Mouse (Mus musculus) embryonic facial prominence, embryonic 12.5 days (tissue): Measurements from ENCODE around the gene Rnf220. TPM values are rescaled to one million over a fixed set of nuclear protein-coding genes. Genes with fewer than 3 reads are reported as not detected.

Experiments
- ATAC-seq: fragments of 200-750 bp; cut with Nextera tagmentation; 2 replicates; pipeline ENCODE4 v1.8.0; 2017; ENCODE audit not compliant: insufficient number of reproducible peaks, insufficient read depth, low FRiP score, low TSS enrichment
- H3K27ac ChIP-seq: fragments of 300-500 bp; sonication (generic); 2 replicates; pipeline ENCODE4 v1.5.1; 2016; ENCODE audit warnings: mild to moderate bottlenecking
- H3K27me3 ChIP-seq: fragments of 300-500 bp; sonication (generic); 2 replicates; pipeline ENCODE4 v1.6.1; 2016; ENCODE audit warnings: mild to moderate bottlenecking, moderate library complexity
- H3K36me3 ChIP-seq: fragments of 300-500 bp; sonication (generic); 2 replicates; pipeline ENCODE4 v1.6.1; 2016; ENCODE audit warnings: mild to moderate bottlenecking
- H3K4me1 ChIP-seq: fragments of 300-500 bp; sonication (generic); 2 replicates; pipeline ENCODE4 v1.6.1; 2016
- H3K4me2 ChIP-seq: fragments of 300-500 bp; sonication (generic); replicated peaks from 2 replicates; pipeline ENCODE4 v1.6.1; 2016; ENCODE audit warnings: mild to moderate bottlenecking, moderate library complexity
- H3K4me3 ChIP-seq: fragments of 300-500 bp; sonication (generic); 2 replicates; pipeline ENCODE4 v1.5.1; 2016; ENCODE audit warnings: mild to moderate bottlenecking
- H3K9ac ChIP-seq: fragments of 300-500 bp; sonication (generic); 2 replicates; pipeline ENCODE4 v1.6.1; 2016; ENCODE audit warnings: mild to moderate bottlenecking, moderate library complexity
- H3K9me3 ChIP-seq: fragments of 300-500 bp; sonication (generic); 2 replicates; pipeline ENCODE4 v1.6.1; 2016; ENCODE audit warnings: mild to moderate bottlenecking, moderate library complexity
- WGBS: fragments of 180-500 bp; shearing (Covaris S2); methylation state at CpG from one replicate; pipeline ENCODE4 v1.1.7; 2016; 5-methylcytosine and 5-hydroxymethylcytosine counted together
- polyA plus RNA-seq: library from polyadenylated mRNA; unstranded; fragments of >200 nt; fragmentation: Nextera tagmentation; extraction: Ambion mirVana; gene quantifications from 2 replicates; pipeline ENCODE4 v1.2.1, GENCODE M21; 2016

Rnf220 gene
- polyA plus RNA-seq, 1 experiment from 2014 or later = 107 TPM

- H3K27me3 ChIP-seq = peaks cover 57% of the 10 kb centered on the region
- WGBS = 37% methylated on average over 13 of the region's 13 CpGs
- H3K9me3 ChIP-seq = no peaks in the 10 kb centered on the region
- H3K4me3 ChIP-seq = peak overlapping the region; percentile 50
- H3K4me1 ChIP-seq = no peaks in the 10 kb centered on the region; the same call in 1 of the 2 replicates
- no peak overlapping the region for H3K27ac ChIP-seq
- 0 out of 2 replicates have a peak overlapping the region, but pooled peaks have one; percentile 28 for H3K9ac ChIP-seq
- H3K36me3 ChIP-seq = no peaks in the 10 kb centered on the region
- H3K4me2 ChIP-seq = peak overlapping the region; percentile 96
- peak; percentile 58 for ATAC-seq
These were observed 11.6 kb downstream of the Rnf220 start for GRCm38 (mm10) chr4:117485045-117485780.

- Histone ChIP-seq H3K9ac (peak overlapping the region; percentile 28), H3K9me3 (no peaks in the 10 kb centered on the region), H3K36me3 (no peaks in the 10 kb centered on the region), H3K4me1 (no peaks in the 10 kb centered on the region; the same call in 1 of the 2 replicates), H3K27ac (0 out of 2 replicates have a peak overlapping the region, but pooled peaks have one; percentile 9), H3K27me3 (peaks cover 49% of the 10 kb centered on the region), H3K4me3 (peak overlapping the region; percentile 50), H3K4me2 (peak overlapping the region; percentile 96)
- ATAC-seq = peak; percentile 80
- under 1% methylated on average over 69 of the region's 69 CpGs for WGBS
These were observed 12.4 kb downstream of the Rnf220 start for GRCm38 (mm10) chr4:117484256-117485044.

- no peak overlapping the region for H3K27ac ChIP-seq
- ATAC-seq = no peak
- H3K27me3 ChIP-seq = peaks cover 46% of the 10 kb centered on the region
- no peaks in the 10 kb centered on the region for H3K36me3 ChIP-seq
- peak overlapping the region; percentile 96 for H3K4me2 ChIP-seq
- H3K9me3 ChIP-seq = no peaks in the 10 kb centered on the region
- no peaks in the 10 kb centered on the region; the same call in 1 of the 2 replicates for H3K4me1 ChIP-seq
- under 1% methylated on average over 15 of the region's 15 CpGs for WGBS
- no peak overlapping the region for H3K9ac ChIP-seq
- peak overlapping the region; percentile 50 for H3K4me3 ChIP-seq
These were observed 13.0 kb downstream of the Rnf220 start for GRCm38 (mm10) chr4:117483931-117484255.

DNA sequence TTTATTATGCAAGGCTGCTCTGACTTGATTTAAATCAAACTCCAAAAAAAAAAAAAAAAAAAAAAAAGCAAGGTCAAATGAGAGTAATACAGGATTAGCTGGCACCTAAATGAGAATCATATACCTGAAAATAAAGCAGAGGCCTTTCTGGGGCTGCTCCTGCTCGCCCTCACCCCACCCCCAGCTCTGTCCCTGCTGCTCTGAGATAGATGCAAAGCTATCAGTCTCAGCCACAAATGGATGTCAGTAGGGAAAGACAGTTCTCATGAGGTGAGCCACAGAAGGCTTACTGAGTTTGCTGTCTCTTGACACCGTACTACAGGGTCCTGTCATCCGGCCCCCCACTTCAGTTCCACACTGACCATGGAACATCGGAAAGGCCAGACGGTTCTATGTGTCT is 14.7 kb downstream of the Rnf220 start:
- Histone ChIP-seq H3K36me3 (no peaks in the 10 kb centered on the region), H3K9me3 (no peaks in the 10 kb centered on the region), H3K4me3 (no peak overlapping the region), H3K4me2 (no peak overlapping the region), H3K27ac (no peak overlapping the region), H3K27me3 (peaks cover 30% of the 10 kb centered on the region), H3K9ac (no peak overlapping the region), H3K4me1 (peaks cover 6% of the 10 kb centered on the region; the same call in 1 of the 2 replicates)
- ATAC-seq = no peak
- 78% methylated on average over 5 of the region's 5 CpGs for WGBS

DNA sequence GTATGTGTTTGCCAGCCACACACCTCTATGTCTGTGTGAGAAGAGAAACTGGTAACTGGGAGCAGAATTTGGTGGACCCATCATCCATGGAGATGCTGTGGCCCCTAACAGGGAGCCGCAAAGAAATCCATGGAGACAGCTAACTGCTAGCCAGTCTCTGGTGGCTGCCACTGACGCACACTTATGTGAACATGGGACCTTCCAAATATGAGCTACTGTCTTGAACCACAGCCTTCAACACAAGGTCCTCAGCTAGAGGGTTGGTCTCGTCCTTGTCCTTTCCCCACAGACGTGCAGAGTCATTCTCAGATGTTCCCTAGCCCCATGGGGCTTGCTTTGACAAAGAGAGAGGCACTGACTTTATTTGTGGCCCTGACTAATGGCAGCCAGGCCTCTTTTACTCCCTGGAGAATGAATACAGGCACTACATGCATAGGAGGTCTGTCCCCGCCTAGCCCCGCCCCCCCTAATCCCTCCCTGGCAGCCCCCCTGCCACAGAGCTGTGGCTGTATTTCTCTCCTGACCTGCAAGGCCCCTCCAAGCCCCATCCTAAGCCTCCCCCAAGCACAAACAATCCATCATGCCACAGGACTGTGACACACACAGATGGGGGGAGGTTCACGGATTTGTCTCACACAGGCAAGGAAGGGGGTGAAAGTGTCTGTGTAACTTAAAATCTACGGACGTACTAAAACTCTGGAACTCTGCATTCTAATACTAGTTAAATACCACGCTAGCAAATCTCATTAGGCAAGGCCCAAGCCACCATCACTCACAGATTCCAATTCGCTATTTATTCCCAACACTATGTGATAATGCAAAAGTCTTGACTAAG is 16.0 kb downstream of the Rnf220 start:
- Histone ChIP-seq H3K9me3 (no peaks in the 10 kb centered on the region), H3K36me3 (no peaks in the 10 kb centered on the region), H3K4me3 (no peak overlapping the region), H3K4me1 (peaks cover 6% of the 10 kb centered on the region; the same call in 1 of the 2 replicates), H3K9ac (no peak overlapping the region), H3K4me2 (no peak overlapping the region), H3K27me3 (peaks cover 20% of the 10 kb centered on the region), H3K27ac (no peak overlapping the region)
- WGBS = 41% methylated on average over 11 of the region's 11 CpGs
- ATAC-seq = no peak

DNA sequence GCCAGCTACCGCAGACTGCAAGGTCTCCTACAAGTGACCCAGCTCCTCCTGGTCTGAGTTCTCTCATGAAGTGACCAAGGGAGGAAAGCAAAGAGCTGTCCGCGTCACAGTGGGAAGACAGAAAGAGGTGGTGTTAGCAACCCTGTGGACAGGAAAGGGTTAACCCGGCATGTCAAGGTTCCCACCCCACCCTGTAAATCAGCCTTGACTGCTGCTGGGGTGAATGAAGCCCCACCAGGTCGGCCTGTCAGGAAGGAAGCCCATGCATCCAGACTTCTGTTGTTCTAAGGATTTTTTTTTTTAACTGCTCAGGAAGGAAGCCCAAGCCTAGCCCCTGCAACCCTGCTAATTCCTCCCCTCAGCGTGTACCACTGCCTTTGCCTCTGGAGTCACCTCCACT is 16.9 kb downstream of the Rnf220 start:
- Histone ChIP-seq H3K9me3 (no peaks in the 10 kb centered on the region), H3K27ac (no peak overlapping the region), H3K4me2 (no peak overlapping the region), H3K36me3 (no peaks in the 10 kb centered on the region), H3K9ac (no peak overlapping the region), H3K4me1 (peaks cover 6% of the 10 kb centered on the region; the same call in 1 of the 2 replicates), H3K4me3 (no peak overlapping the region), H3K27me3 (peaks cover 11% of the 10 kb centered on the region)
- WGBS = 35% methylated on average over 6 of the region's 6 CpGs
- no peak for ATAC-seq

GRCm38 (mm10) chr4:117478101-117478673 is 18.7 kb downstream of the Rnf220 start:
- H3K27ac ChIP-seq = no peak overlapping the region
- no peak for ATAC-seq
- no peak overlapping the region for H3K4me3 ChIP-seq
- peaks cover 5% of the 10 kb centered on the region for H3K27me3 ChIP-seq
- H3K4me2 ChIP-seq = no peak overlapping the region
- H3K9me3 ChIP-seq = no peaks in the 10 kb centered on the region
- no peak overlapping the region for H3K9ac ChIP-seq
- H3K4me1 ChIP-seq = peaks cover 6% of the 10 kb centered on the region; the same call in 1 of the 2 replicates
- 66% methylated on average over 15 of the region's 15 CpGs for WGBS
- H3K36me3 ChIP-seq = no peaks in the 10 kb centered on the region

DNA sequence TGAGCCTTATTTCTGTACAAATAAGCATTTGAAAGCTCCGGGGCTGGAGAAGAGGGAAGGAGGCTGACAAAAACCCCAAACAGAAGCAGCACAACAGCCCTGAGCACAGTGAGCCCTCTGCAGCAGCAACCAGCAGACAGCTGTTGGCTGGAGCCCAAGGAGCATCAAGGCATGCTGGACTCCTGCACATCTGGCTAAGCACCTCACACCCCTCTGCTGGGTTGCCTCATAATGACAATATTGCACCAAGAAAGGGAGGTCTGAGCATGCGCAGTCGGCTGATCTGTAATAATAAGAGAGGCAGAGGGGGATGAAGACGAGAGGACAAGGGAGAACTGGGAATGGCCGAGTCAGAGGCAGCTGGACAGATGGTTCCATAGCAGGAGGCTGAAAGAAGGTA is 19.5 kb downstream of the Rnf220 start:
- H3K36me3 ChIP-seq = no peaks in the 10 kb centered on the region
- peaks cover 6% of the 10 kb centered on the region; the same call in 1 of the 2 replicates for H3K4me1 ChIP-seq
- H3K27ac ChIP-seq = no peak overlapping the region
- no peak overlapping the region for H3K9ac ChIP-seq
- no peak overlapping the region for H3K4me2 ChIP-seq
- no peak overlapping the region for H3K4me3 ChIP-seq
- H3K9me3 ChIP-seq = no peaks in the 10 kb centered on the region
- ATAC-seq = 0 out of 2 replicates have a peak, but pooled peaks have one; percentile 54
- 65% methylated on average over 5 of the region's 5 CpGs for WGBS
- H3K27me3 ChIP-seq = peaks cover 5% of the 10 kb centered on the region; the same call in 1 of the 2 replicates

DNA sequence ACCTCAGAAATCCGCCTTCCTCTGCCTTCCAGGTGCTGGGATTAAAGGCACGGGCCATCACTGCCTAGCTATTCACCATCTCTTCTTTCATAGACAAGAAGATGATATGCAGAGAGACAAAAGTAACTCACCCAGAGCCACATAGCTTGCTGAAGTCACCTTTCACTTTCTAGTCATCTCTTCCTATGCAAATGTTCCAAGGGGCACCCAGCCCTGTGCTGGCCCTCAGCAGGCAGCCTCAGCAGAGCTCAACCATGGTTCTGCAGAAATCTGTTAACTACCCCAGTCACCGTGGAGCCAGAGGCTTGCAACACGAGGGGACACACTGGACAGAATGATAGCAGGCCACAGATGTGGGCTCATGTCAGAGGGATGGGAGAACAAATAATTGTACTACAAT is 20.1 kb downstream of the Rnf220 start:
- ATAC-seq = no peak
- WGBS = 60% methylated on average over 4 of the region's 4 CpGs
- Histone ChIP-seq H3K4me2 (no peak overlapping the region), H3K27me3 (peaks cover 5% of the 10 kb centered on the region; the same call in 1 of the 2 replicates), H3K27ac (no peak overlapping the region), H3K9ac (no peak overlapping the region), H3K36me3 (no peaks in the 10 kb centered on the region), H3K4me1 (peaks cover 6% of the 10 kb centered on the region; the same call in 1 of the 2 replicates), H3K4me3 (no peak overlapping the region), H3K9me3 (no peaks in the 10 kb centered on the region)

- Histone ChIP-seq H3K9ac (no peak overlapping the region), H3K36me3 (no peaks in the 10 kb centered on the region), H3K27ac (no peak overlapping the region), H3K4me2 (no peak overlapping the region), H3K27me3 (peaks cover 5% of the 10 kb centered on the region; the same call in 1 of the 2 replicates), H3K4me3 (no peak overlapping the region), H3K9me3 (no peaks in the 10 kb centered on the region), H3K4me1 (peaks cover 6% of the 10 kb centered on the region; the same call in 1 of the 2 replicates)
- ATAC-seq = no peak
These were observed 20.5 kb downstream of the Rnf220 start for GRCm38 (mm10) chr4:117476355-117476754.

GRCm38 (mm10) chr4:117473985-117474354 is 22.9 kb downstream of the Rnf220 start:
- no peaks in the 10 kb centered on the region for H3K9me3 ChIP-seq
- ATAC-seq = no peak
- no peak overlapping the region for H3K27ac ChIP-seq
- H3K4me3 ChIP-seq = no peak overlapping the region
- peaks cover 6% of the 10 kb centered on the region; the same call in 1 of the 2 replicates for H3K4me1 ChIP-seq
- H3K9ac ChIP-seq = no peak overlapping the region
- H3K36me3 ChIP-seq = no peaks in the 10 kb centered on the region
- H3K4me2 ChIP-seq = no peak overlapping the region
- peaks cover 5% of the 10 kb centered on the region; the same call in 1 of the 2 replicates for H3K27me3 ChIP-seq
